Mouse (Mus musculus) ES-E14 (cell line): ENCODE measurements around the gene Pkhd1.

Experiments used
- CHD2 ChIP-seq: IDR thresholded peaks from 2 replicates; pipeline ENCODE4 v1.6.1; 2014; ENCODE audit warnings: mild to moderate bottlenecking, low read depth, low read length, inconsistent platforms
- HCFC1 ChIP-seq: IDR thresholded peaks from 2 replicates; pipeline ENCODE4 v1.6.1; 2012; ENCODE audit warnings: low read length, inconsistent platforms, borderline replicate concordance; ENCODE audit not compliant: insufficient read depth
- MAFK ChIP-seq: IDR thresholded peaks from 2 replicates; pipeline ENCODE4 v1.6.1; 2014; ENCODE audit warnings: mild to moderate bottlenecking, low read depth, low read length, inconsistent platforms; ENCODE audit not compliant: insufficient read depth
- ZC3H11A ChIP-seq: IDR thresholded peaks from 2 replicates; pipeline ENCODE4 v1.6.1; 2012; ENCODE audit warnings: low read depth, mild to moderate bottlenecking, inconsistent platforms, low read length, borderline replicate concordance

DNA sequence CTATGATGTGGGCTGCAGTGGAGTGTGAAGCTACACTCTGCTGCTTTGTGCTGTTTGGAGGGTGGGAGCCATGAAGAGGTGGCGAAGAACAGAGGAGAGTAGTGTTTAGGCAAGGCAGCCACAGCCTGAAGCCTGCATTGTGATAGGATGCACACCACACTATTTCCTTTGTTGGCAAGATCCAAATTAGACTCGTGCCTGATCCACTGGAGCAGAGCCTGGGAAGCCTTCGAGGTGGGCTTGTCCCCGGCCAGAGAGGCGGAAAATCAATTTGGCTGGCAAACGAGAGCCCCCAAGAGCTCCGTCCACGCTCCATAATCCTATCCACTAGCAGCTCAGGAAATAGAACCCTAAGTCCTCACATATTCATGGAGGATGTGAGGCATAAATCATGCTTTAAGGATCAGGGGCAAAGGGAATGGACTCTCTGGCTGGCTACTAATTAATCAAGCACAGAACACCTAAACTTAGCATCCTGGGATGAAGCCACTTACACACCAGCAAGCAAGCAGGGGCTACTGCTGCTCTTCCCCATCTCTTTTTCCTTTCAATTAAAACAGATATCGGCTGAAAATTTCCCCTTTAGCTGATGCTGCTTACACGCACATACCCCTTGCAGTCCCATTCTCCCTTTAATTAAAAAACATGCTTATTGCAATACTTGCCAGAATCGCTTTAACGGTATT, 189.4 kb downstream of the Pkhd1 start:
- TF ChIP-seq CHD2 = no peak
- no peak for TF ChIP-seq HCFC1
- no peak for TF ChIP-seq ZC3H11A
- TF ChIP-seq MAFK = no peak
